Mouse (Mus musculus) G1E (cell line): Measurements from ENCODE around the gene Ptpn3. TPM values are rescaled to one million over a fixed set of nuclear protein-coding genes. Genes with fewer than 3 reads are reported as not detected.

Source experiments
- ATAC-seq: 2 replicates; pipeline ENCODE4 v1.8.0; 2016; ENCODE audit warnings: mild to moderate bottlenecking; ENCODE audit not compliant: insufficient number of reproducible peaks, poor library complexity, low FRiP score, severe bottlenecking; ENCODE audit errors: extremely low read depth
- DNase-seq: peaks from one replicate; pipeline ENCODE4 v3.0.0; 2012; ENCODE audit warnings: low spot score
- H3K27me3 ChIP-seq: 2 replicates; pipeline ENCODE4 v1.6.1; 2012; ENCODE audit warnings: mild to moderate bottlenecking, low read length, inconsistent platforms; ENCODE audit not compliant: insufficient read depth
- H3K36me3 ChIP-seq: replicated peaks from 2 replicates; pipeline ENCODE3; 2012; ENCODE audit warnings: mild to moderate bottlenecking, inconsistent platforms
- H3K4me1 ChIP-seq: 2 replicates; pipeline ENCODE4 v1.6.1; 2012; ENCODE audit warnings: low read depth, low read length, inconsistent platforms, mixed read lengths; ENCODE audit not compliant: insufficient read depth
- H3K4me3 ChIP-seq: 2 replicates; pipeline ENCODE4 v1.5.1; 2012; ENCODE audit warnings: low read depth, mild to moderate bottlenecking, inconsistent platforms, low read length, moderate library complexity, mixed read lengths
- H3K9me3 ChIP-seq: replicated peaks from 2 replicates; pipeline ENCODE4 v1.6.1; 2012; ENCODE audit warnings: inconsistent platforms
- CTCF ChIP-seq: IDR thresholded peaks from 2 replicates; pipeline ENCODE4 v1.5.1; 2012; ENCODE audit warnings: low read depth, low read length, inconsistent platforms, mixed read lengths
- GATA1 ChIP-seq: IDR thresholded peaks from 2 replicates; pipeline ENCODE4 v1.6.1; 2012; ENCODE audit warnings: borderline replicate concordance, low read length, inconsistent platforms, mixed read lengths
- GATA2 ChIP-seq: IDR thresholded peaks from 2 replicates; pipeline ENCODE4 v1.6.1; 2012; ENCODE audit warnings: low read depth, low read length, inconsistent platforms, borderline replicate concordance
- POLR2AphosphoS5 ChIP-seq: IDR thresholded peaks from 2 replicates; pipeline ENCODE4 v1.6.1; 2012; ENCODE audit warnings: low read depth, low read length, inconsistent platforms; ENCODE audit not compliant: insufficient replicate concordance
- TAL1 ChIP-seq: conservative IDR thresholded peaks from 2 replicates; pipeline ENCODE4 v1.6.1; 2012; ENCODE audit warnings: low read depth, low read length, inconsistent platforms, mixed read lengths
- polyA plus RNA-seq: library from polyadenylated mRNA; stranded (reverse); fragments of >175 nt; gene quantifications from 2 replicates; pipeline ENCODE4 v1.2.3, GENCODE M21; 2012
- total RNA-seq, 2 experiments: library from RNA; stranded (forward) in 1 of 2; stranded (reverse) in 1 of 2; fragments of 200-1000 nt in 1 of 2; fragments of >200 nt in 1 of 2; fragmentation: Nextera tagmentation in 1 of 2; gene quantifications; 2 replicates each; pipeline ENCODE4 v1.2.3; 2014 to 2017

The Ptpn3 gene
- total RNA-seq (2014; fragmentation: Nextera tagmentation) (not detected in 2 replicates), total RNA-seq (2017) (under 0.01 and 0.06 TPM in 2 replicates), polyA plus RNA-seq (not detected in 2 replicates)

DNA sequence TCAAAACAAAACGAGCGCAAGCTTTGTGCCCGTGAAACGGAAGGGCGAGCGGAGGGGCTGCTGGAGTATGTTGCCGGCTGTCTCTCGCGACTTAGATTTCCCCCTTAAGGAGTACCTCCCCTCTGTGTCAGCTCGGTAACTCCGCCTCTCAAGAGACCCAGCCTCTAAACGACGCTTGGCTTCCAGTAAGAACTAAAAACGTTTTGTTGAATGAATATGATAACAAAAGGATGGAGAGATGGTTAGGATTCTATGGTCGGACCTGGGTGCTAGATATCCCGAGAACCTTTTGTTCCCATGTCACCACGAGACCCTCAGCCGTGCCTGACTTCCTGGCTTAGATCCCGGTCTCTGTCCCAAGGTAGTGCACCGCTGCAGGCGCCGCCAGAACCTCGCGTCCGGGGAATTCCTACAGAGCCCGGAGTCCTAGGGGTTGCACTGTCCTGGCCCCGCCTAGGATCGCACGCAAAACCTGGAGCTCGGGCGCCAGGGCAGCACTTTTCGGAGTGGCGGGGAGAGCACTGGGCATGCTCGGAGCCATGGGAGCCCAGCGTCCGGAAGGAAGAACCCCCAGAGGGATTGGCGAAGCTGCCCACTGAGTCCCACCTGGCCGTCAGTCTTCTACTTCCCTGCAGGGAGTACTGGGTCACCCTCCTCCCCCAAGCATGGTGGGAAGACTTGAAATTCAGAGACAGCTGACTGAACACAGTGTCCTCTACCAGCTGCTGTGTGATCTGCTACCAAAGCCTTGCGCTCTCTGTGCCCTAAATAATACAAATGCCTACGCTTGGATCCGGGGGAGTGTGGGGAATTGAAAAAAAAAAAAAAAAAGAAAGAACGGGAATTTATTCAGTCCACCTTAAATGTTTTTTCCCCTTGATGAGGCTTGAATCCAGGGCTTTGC, at the start of gene Ptpn3:
TSS of gene Ptpn3 (minus strand) at position 428 of the 904 bp plus-strand sequence.
- Histone ChIP-seq H3K4me3 (no peak within 1 kb of the TSS), H3K9me3 (peaks cover 69% of the 10 kb centered on the region), H3K27me3 (no peaks in the 10 kb centered on the region), H3K36me3 (no peaks in the 10 kb centered on the region), H3K4me1 (no peaks in the 10 kb centered on the region)
- DNase-seq (no peak), ATAC-seq (no peak)
- TF ChIP-seq TAL1 (no peak), CTCF (no peak), GATA1 (no peak), POLR2AphosphoS5 (no peak), GATA2 (no peak)

DNA sequence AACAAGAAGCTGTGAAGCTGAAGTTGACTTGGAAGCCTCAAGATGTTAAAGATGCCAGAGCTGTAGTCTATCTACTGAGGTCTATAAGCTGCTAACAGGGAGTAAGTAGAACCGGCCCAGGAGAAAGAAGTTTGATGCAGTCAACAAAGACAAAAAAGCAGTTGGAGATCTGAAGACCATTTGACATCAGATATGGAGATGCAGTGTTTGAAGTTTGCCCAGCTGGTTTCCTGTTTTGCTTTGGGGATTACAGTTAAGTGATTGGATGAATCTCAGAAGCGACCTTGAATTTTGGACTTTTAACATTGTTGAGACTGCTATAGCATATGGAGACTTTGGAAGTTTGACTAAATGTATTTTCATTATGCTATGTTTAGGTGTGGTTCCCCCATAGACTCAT, 48.9 kb upstream of the Ptpn3 start:
- no peaks in the 10 kb centered on the region for H3K36me3 ChIP-seq
- no peaks in the 10 kb centered on the region for H3K4me1 ChIP-seq
- TF ChIP-seq TAL1: no peak
- no peak for TF ChIP-seq CTCF
- no peak for TF ChIP-seq GATA1
- TF ChIP-seq GATA2: no peak
- TF ChIP-seq POLR2AphosphoS5: no peak
- DNase-seq: no peak
- ATAC-seq: no peak
- no peaks in the 10 kb centered on the region for H3K27me3 ChIP-seq
- peaks cover 34% of the 10 kb centered on the region for H3K9me3 ChIP-seq
- no peak overlapping the region for H3K4me3 ChIP-seq

DNA sequence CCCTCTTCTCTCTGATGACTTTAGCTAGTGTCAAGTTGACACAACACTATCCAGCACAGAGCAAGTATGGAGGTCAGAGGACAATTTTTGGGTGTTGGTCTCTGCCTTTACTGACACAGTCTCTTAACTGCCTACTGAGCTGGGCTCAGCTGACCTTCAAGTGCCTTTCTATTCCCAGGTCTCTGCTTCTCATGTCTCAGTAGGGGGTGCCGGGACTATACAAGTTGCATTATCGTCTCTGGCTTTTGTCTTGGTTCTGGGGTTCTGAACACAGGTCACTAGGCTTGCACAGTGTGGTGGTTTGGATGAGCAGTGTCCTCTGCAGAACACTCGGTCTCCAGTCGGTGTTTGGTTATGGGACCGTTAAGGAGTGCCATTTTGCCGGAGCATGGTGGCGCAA, 42.4 kb upstream of the Ptpn3 start:
- Histone ChIP-seq H3K36me3 (no peaks in the 10 kb centered on the region), H3K4me3 (no peak overlapping the region), H3K9me3 (peaks cover 51% of the 10 kb centered on the region), H3K27me3 (no peaks in the 10 kb centered on the region), H3K4me1 (no peaks in the 10 kb centered on the region)
- TF ChIP-seq POLR2AphosphoS5 (no peak), GATA1 (no peak), GATA2 (no peak), CTCF (no peak), TAL1 (no peak)
- no peak for DNase-seq
- no peak for ATAC-seq

DNA sequence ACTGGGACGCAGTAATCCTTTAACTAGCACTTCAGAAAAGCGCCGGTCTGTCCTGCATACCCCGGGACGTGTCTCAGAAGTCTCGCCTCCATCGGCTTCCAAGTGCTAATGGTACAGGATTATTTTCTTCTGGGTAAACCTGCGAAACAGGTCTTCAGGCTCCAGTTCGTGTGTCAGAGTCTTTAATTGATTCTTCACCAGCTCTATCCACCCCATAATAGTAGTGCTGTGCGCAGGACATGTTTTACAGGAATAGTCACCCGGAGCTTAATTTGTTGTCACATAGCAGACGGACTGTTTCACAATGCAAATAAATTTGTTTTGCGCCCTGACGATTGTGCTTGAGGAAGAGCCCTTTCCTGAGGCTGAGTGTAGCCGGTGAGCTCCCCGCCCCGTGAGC, 37.3 kb upstream of the Ptpn3 start:
- ATAC-seq: no peak
- Histone ChIP-seq H3K4me3 (no peak overlapping the region), H3K36me3 (no peaks in the 10 kb centered on the region), H3K27me3 (no peaks in the 10 kb centered on the region), H3K4me1 (no peaks in the 10 kb centered on the region), H3K9me3 (peaks cover 51% of the 10 kb centered on the region)
- no peak for DNase-seq
- TF ChIP-seq POLR2AphosphoS5 (no peak), CTCF (no peak)

- no peaks in the 10 kb centered on the region for H3K36me3 ChIP-seq
These were observed 36.4 kb upstream of the Ptpn3 start for GRCm38 (mm10) chr4:57338061-57338460.

DNA sequence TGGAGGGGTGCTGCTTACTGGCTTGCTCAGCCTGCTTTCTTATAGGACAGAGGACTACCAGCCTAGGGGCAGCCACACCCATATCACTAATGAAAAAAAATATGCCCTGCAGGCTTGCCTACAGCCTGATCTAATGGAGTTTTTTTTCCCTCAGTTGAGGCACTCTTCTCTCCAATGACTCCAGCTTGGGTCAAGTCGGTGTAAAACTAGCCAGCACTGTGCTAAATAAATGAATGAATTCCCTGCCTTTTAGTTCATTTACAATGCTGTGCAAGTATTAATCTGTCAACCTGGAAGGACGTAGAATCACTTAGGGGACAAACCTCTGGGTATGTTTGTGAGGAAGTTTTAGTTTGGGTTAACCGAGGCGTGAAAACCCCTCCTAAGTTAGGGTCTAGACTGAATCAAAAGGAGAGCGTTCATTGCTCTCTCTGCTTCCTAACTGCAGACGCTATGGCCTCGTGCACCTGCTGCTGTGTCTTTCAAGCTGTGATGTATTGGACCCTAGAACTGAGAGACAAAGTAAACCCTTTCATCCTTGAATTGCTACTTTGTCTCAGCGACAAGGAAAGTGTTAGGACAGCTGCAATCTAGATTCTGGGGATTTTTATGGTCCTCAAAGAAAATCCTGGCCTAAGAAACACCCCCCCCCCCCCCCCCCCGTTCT, 33.5 kb upstream of the Ptpn3 start:
- peaks cover 51% of the 10 kb centered on the region for H3K9me3 ChIP-seq
- H3K4me1 ChIP-seq: no peaks in the 10 kb centered on the region
- no peaks in the 10 kb centered on the region for H3K36me3 ChIP-seq
- no peaks in the 10 kb centered on the region for H3K27me3 ChIP-seq
- H3K4me3 ChIP-seq: no peak overlapping the region
- no peak for ATAC-seq
- DNase-seq: no peak
- TF ChIP-seq GATA2 (no peak), GATA1 (no peak), POLR2AphosphoS5 (no peak), TAL1 (no peak), CTCF (no peak)

More at GRCm38 (mm10) chr4:57338061-57338460, 36.4 kb upstream of the Ptpn3 start:
- Histone ChIP-seq H3K9me3 (peaks cover 51% of the 10 kb centered on the region), H3K27me3 (no peaks in the 10 kb centered on the region), H3K4me1 (no peaks in the 10 kb centered on the region), H3K4me3 (no peak overlapping the region)
- TF ChIP-seq GATA2 (no peak), CTCF (no peak), GATA1 (no peak), POLR2AphosphoS5 (no peak), TAL1 (no peak)
- DNase-seq (no peak), ATAC-seq (no peak)
